Mouse (Mus musculus): ENCODE measurements at regions not wholly inside any gene's neighbourhood (a gene's known extent, or its start where the extent isn't known, plus 50 kb on each side); places are given as distances from the start of the nearest gene placed in this dataset.

DNA sequence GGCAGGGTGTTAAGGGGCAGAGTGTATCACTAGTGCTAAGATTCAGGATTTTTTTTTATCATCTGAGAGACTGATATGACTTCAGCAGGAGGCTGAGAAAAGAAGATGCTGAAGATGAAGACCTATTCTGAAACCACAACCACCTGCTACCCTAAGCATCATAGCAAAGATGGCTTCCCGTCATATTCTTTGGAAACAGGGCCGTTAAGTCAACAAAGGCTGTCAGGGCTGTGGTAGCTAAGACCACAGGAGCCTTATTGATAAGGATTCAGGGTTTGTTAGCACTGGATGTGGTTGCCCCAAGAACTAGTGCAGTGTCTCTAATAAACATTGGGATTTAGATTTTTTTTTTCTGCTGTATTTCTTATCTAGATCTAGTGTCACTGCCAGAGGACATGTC lies 56.7 kb upstream of the Rasgrp1 start:
- Histone ChIP-seq H3K4me2 (no peak overlapping the region), H3K36me3 (replicated peaks) (no peaks in the 10 kb centered on the region), H3K9me3 (replicated peaks) (no peaks in the 10 kb centered on the region), H3K27ac (replicated peaks) (no peak overlapping the region), H3K4me3 (replicated peaks) (no peak overlapping the region), H3K9ac (no peak overlapping the region), H3K27me3 (no peaks in the 10 kb centered on the region), H3K4me1 (replicated peaks) (no peaks in the 10 kb centered on the region)
- 39% methylated on average over 2 of the region's 2 CpGs for WGBS (ENCODE audit: insufficient replicate concordance)
- no peak for ATAC-seq (ENCODE audit: insufficient read depth)

DNA sequence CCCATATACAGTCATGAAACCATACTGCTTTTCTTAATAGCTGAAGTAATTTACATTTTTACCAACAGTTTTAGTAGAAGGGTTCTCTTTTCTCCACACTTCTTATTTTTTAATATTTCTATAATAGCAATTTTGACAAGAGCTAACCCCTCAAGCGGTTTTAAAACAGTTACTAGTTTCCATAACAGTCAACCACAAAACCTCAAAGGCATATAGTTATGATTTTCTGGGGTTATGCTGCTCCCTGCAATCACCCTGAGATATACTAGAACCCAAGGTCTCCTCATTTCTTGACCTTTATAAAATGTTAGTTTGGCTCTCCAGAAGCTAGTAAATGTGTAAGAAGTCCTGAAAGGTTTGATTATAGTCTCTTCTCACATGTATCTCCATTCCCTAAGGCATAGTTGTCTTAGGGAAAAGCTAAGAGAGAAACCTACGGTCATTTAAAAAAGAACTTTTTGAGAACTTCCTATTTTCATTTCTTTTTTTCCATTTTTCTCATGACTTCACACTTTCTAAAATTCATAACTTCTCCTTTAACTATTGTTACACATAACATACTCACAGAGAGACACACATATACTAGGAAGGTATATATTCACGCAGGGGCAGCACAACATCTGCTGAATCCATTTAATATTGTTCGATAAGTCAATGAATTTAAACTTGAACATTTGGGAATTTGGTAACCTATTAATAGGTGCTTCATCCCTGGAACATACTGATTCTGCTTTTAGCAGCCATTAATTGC lies 60.8 kb upstream of the Rasgrp1 start:
- Histone ChIP-seq H3K4me3 (replicated peaks) (no peak overlapping the region), H3K36me3 (replicated peaks) (no peaks in the 10 kb centered on the region), H3K4me1 (replicated peaks) (no peaks in the 10 kb centered on the region), H3K4me2 (no peak overlapping the region), H3K27me3 (no peaks in the 10 kb centered on the region), H3K9ac (no peak overlapping the region), H3K9me3 (replicated peaks) (no peaks in the 10 kb centered on the region), H3K27ac (replicated peaks) (no peak overlapping the region)
- 58% methylated on average over 4 of the region's 4 CpGs for WGBS (ENCODE audit: insufficient replicate concordance)
- ATAC-seq (ENCODE audit: insufficient read depth) = no peak

- Histone ChIP-seq H3K4me1 (replicated peaks) (no peaks in the 10 kb centered on the region), H3K4me2 (no peak overlapping the region), H3K27me3 (no peaks in the 10 kb centered on the region), H3K9me3 (replicated peaks) (no peaks in the 10 kb centered on the region), H3K36me3 (replicated peaks) (no peaks in the 10 kb centered on the region), H3K9ac (no peak overlapping the region), H3K27ac (replicated peaks) (no peak overlapping the region), H3K4me3 (replicated peaks) (no peak overlapping the region)
- WGBS (ENCODE audit: insufficient replicate concordance) = 20% methylated on average over 2 of the region's 2 CpGs
- no peak for ATAC-seq (ENCODE audit: insufficient read depth)
Measured at GRCm38 (mm10) chr2:117405453-117405852, 62.7 kb upstream of the Rasgrp1 start.

DNA sequence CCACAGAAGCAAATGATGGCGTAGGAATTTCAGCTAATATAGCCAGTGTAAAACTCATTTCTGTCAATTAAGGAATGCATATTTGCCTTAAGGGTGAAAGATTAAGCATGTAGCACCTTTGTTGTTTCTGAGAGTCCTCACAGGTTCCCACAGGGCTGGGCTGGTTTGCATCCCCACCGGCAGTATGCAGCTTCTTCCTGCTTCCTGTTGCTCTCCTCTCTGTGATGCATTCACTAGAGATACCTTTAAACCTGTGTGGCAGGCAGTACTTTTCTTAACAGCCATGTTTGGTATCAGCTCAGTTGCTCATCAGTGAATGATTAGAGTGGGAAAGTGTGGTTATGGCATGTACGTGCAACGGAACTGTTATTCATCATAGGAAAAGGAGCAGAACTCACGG lies 65.4 kb upstream of the Rasgrp1 start:
- ATAC-seq (ENCODE audit: insufficient read depth) = no peak
- Histone ChIP-seq H3K27me3 (no peaks in the 10 kb centered on the region), H3K9me3 (replicated peaks) (no peaks in the 10 kb centered on the region), H3K9ac (no peak overlapping the region), H3K4me1 (replicated peaks) (no peaks in the 10 kb centered on the region), H3K4me2 (no peak overlapping the region), H3K4me3 (replicated peaks) (no peak overlapping the region), H3K36me3 (replicated peaks) (no peaks in the 10 kb centered on the region), H3K27ac (replicated peaks) (no peak overlapping the region)
- WGBS (ENCODE audit: insufficient replicate concordance) = 55% methylated on average over 5 of the region's 5 CpGs

DNA sequence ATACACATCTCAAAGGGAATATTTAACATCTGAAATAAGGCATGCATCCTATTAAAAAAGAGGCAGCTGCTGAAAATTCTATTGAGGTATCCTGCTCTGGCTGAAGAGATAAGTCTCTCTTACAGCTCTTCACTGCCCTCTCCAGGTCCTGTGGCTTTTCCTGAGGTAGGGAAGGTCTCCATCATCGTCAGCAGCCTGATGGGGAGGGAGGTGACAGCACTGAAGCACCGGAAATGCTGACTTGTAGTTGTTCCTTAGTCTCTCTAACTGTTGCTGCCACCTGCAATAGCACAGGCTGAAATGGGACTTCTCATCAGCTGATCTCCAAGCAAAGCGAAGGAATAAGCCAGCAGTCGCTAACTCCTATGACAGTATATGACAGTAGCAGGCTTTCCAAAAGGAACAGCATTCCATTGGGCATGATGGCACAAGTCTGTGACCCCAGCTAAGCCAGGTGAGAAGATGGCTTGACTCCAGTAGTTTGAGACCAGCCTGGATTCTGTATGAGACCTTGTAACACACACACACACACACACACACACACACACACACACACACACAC lies 69.3 kb upstream of the Rasgrp1 start:
- WGBS (ENCODE audit: insufficient replicate concordance) = 26% methylated on average over 4 of the region's 4 CpGs
- Histone ChIP-seq H3K4me3 (replicated peaks) (no peak overlapping the region), H3K27ac (replicated peaks) (no peak overlapping the region), H3K27me3 (no peaks in the 10 kb centered on the region), H3K9me3 (replicated peaks) (no peaks in the 10 kb centered on the region), H3K4me1 (replicated peaks) (no peaks in the 10 kb centered on the region), H3K36me3 (replicated peaks) (no peaks in the 10 kb centered on the region), H3K4me2 (no peak overlapping the region), H3K9ac (no peak overlapping the region)
- ATAC-seq (ENCODE audit: insufficient read depth) = no peak

DNA sequence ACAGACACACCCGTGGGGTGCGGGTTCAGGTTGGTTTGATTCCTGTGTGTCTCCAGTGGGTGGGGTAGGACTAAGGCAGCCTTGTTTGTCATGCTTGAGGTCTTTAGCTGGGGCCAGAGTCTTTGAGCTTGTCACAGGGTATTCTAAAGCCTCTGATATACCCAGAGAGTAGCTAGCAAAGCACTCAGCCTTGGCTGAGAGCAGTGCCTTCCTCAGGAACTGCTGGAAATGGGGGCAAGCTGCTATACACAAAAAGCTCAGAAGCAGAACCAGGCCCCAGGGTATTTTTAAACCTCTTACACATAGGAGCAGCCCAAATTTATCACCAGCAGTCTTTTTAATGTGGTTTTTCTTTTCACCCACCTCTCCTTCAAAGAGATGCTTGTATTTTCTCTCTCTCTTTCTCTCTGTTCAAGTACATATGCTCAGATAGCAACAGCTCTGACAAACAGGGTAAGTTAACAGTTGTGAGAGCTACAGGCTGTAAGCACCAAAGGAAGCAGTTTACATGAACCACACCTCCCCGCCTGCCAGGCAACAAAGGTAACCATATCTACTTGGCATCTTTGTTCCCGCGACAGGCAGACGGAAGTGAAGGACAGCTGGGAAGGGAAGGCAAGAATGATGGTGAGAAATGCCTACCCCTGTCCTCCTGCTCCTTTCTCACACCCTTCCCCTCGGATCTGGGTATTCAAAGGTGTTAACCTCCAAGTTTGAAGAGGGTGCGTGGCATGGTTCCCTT lies 74.6 kb upstream of the Rasgrp1 start:
- no peaks in the 10 kb centered on the region for H3K36me3 ChIP-seq (replicated peaks)
- H3K27ac ChIP-seq (replicated peaks) = no peak overlapping the region
- 50% methylated on average over 8 of the region's 8 CpGs for WGBS (ENCODE audit: insufficient replicate concordance)
- H3K9me3 ChIP-seq (replicated peaks) = no peaks in the 10 kb centered on the region
- no peak for ATAC-seq (ENCODE audit: insufficient read depth)
- H3K9ac ChIP-seq = no peak overlapping the region
- no peak overlapping the region for H3K4me3 ChIP-seq (replicated peaks)
- no peaks in the 10 kb centered on the region for H3K27me3 ChIP-seq
- H3K4me1 ChIP-seq (replicated peaks) = no peaks in the 10 kb centered on the region
- no peak overlapping the region for H3K4me2 ChIP-seq

DNA sequence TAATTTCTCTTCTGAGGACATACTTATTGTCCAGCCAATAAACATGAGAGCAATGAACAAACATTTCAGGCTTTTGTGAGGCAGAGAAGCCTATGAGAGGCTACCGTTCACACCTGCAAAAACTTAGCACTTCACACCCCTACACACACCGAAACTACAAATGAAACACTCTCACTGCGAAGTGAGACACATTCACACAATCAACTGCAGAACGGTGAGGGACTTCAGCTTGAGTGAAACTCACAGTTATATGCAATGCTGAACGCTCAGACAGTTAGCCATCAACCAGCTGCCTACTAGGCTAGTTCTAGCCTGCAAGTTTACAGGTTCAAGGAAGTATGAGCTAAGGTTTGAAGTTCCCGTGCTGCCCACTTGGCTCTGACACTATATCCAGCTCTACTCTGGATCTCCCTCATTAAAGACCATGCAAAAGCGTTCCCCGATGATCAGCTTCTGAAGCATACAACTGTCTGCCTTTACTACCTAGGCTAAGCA lies 75.4 kb upstream of the Rasgrp1 start:
- 64% methylated on average over 8 of the region's 8 CpGs for WGBS (ENCODE audit: insufficient replicate concordance)
- ATAC-seq (ENCODE audit: insufficient read depth) = no peak
- Histone ChIP-seq H3K27me3 (no peaks in the 10 kb centered on the region), H3K4me2 (no peak overlapping the region), H3K9ac (no peak overlapping the region), H3K27ac (replicated peaks) (no peak overlapping the region), H3K36me3 (replicated peaks) (no peaks in the 10 kb centered on the region), H3K4me3 (replicated peaks) (no peak overlapping the region), H3K4me1 (replicated peaks) (no peaks in the 10 kb centered on the region), H3K9me3 (replicated peaks) (no peaks in the 10 kb centered on the region)

- Histone ChIP-seq H3K36me3 (replicated peaks) (no peaks in the 10 kb centered on the region), H3K27me3 (no peaks in the 10 kb centered on the region), H3K4me3 (replicated peaks) (no peak overlapping the region), H3K9me3 (replicated peaks) (no peaks in the 10 kb centered on the region), H3K4me1 (replicated peaks) (no peaks in the 10 kb centered on the region), H3K27ac (replicated peaks) (no peak overlapping the region), H3K4me2 (no peak overlapping the region), H3K9ac (no peak overlapping the region)
- 62% methylated on average over 3 of the region's 3 CpGs for WGBS (ENCODE audit: insufficient replicate concordance)
- ATAC-seq (ENCODE audit: insufficient read depth) = no peak
Measured at GRCm38 (mm10) chr2:117418711-117419110, 75.9 kb upstream of the Rasgrp1 start.

- Histone ChIP-seq H3K4me1 (replicated peaks) (no peaks in the 10 kb centered on the region), H3K27me3 (no peaks in the 10 kb centered on the region), H3K4me3 (replicated peaks) (no peak overlapping the region), H3K9ac (no peak overlapping the region), H3K9me3 (replicated peaks) (no peaks in the 10 kb centered on the region), H3K27ac (replicated peaks) (no peak overlapping the region), H3K4me2 (no peak overlapping the region), H3K36me3 (replicated peaks) (no peaks in the 10 kb centered on the region)
- ATAC-seq (ENCODE audit: insufficient read depth) = no peak
- 51% methylated on average over 4 of the region's 4 CpGs for WGBS (ENCODE audit: insufficient replicate concordance)
Measured at GRCm38 (mm10) chr2:117421376-117421775, 78.6 kb upstream of the Rasgrp1 start.

DNA sequence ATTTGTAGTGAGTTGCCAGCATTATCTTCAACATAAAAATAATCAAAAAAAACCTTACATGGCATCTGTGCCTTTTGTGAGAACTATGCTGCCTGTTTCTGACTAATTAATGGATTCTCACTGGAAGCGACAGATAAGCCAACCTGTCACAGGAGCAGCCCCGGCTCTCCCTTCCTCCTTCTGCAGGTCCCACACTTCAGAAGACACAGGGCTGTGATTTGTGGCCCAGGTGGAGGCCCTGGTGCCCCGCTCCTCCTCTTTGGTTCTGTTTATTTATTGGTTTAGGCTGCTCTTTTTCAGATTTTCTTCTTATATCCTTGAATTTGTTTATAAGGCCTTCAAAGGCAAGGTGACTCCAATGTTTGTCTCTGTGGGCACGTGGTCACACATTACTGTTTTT lies 80.0 kb upstream of the Rasgrp1 start:
- Histone ChIP-seq H3K4me2 (no peak overlapping the region), H3K9ac (no peak overlapping the region), H3K4me1 (replicated peaks) (no peaks in the 10 kb centered on the region), H3K27me3 (no peaks in the 10 kb centered on the region), H3K27ac (replicated peaks) (no peak overlapping the region), H3K4me3 (replicated peaks) (no peak overlapping the region), H3K9me3 (replicated peaks) (no peaks in the 10 kb centered on the region), H3K36me3 (replicated peaks) (no peaks in the 10 kb centered on the region)
- WGBS (ENCODE audit: insufficient replicate concordance) = 57% methylated on average over 4 of the region's 4 CpGs
- ATAC-seq (ENCODE audit: insufficient read depth) = no peak

GRCm38 (mm10) chr2:117429205-117429604 lies 86.4 kb upstream of the Rasgrp1 start:
- Histone ChIP-seq H3K9me3 (replicated peaks) (no peaks in the 10 kb centered on the region), H3K4me1 (replicated peaks) (no peaks in the 10 kb centered on the region), H3K4me3 (replicated peaks) (no peak overlapping the region), H3K27ac (replicated peaks) (no peak overlapping the region), H3K9ac (no peak overlapping the region), H3K27me3 (no peaks in the 10 kb centered on the region), H3K4me2 (no peak overlapping the region), H3K36me3 (replicated peaks) (no peaks in the 10 kb centered on the region)
- no peak for ATAC-seq (ENCODE audit: insufficient read depth)
- WGBS (ENCODE audit: insufficient replicate concordance) = 60% methylated on average over 9 of the region's 9 CpGs

All from liver, embryonic 15.5 days (tissue).